Mouse (Mus musculus) intestine, postnatal 0 days (tissue): ENCODE results near the gene Dtd1. TPM values are rescaled to one million over a fixed set of nuclear protein-coding genes. Genes with fewer than 3 reads are reported as not detected.
"Not testable (repeated sequence)": the region's sequence is repeated elsewhere in the genome, so short reads cannot be mapped to it uniquely, and the experiment has no call there.

ENCODE experiments used
- ATAC-seq: fragments of 200-750 bp; cut with Nextera tagmentation; 2 replicates; pipeline ENCODE4 v1.8.0; 2017; ENCODE audit warnings: mild to moderate bottlenecking, moderate TSS enrichment, moderate library complexity
- H3K27ac ChIP-seq: fragments of 300-500 bp; sonication (generic); 2 replicates; pipeline ENCODE4 v1.5.1; 2014; ENCODE audit warnings: mild to moderate bottlenecking, low read depth, low read length, moderate library complexity
- H3K27me3 ChIP-seq: fragments of 300-500 bp; sonication (generic); replicated peaks from 2 replicates; pipeline ENCODE4 v1.6.1; 2014; ENCODE audit warnings: low read length, mixed read lengths; ENCODE audit not compliant: control insufficient read depth, insufficient read depth
- H3K36me3 ChIP-seq: fragments of 300-500 bp; sonication (generic); 2 replicates; pipeline ENCODE4 v1.6.1; 2014; ENCODE audit warnings: mild to moderate bottlenecking, moderate library complexity; ENCODE audit not compliant: control insufficient read depth, insufficient read depth
- H3K4me1 ChIP-seq: fragments of 300-500 bp; sonication (generic); replicated peaks from 2 replicates; pipeline ENCODE4 v1.6.1; 2014; ENCODE audit warnings: antibody characterized with exemption, low read length, mixed read lengths; ENCODE audit not compliant: control insufficient read depth, insufficient read depth
- H3K4me2 ChIP-seq: fragments of 300-500 bp; sonication (generic); replicated peaks from 2 replicates; pipeline ENCODE4 v1.6.1; 2014; ENCODE audit warnings: low read depth, mild to moderate bottlenecking, moderate library complexity
- H3K4me3 ChIP-seq: fragments of 300-500 bp; sonication (generic); 2 replicates; pipeline ENCODE4 v1.5.1; 2014; ENCODE audit warnings: low read depth, low read length
- H3K9ac ChIP-seq: fragments of 300-500 bp; sonication (generic); 2 replicates; pipeline ENCODE4 v1.6.1; 2014; ENCODE audit warnings: mild to moderate bottlenecking, low read depth, low read length
- H3K9me3 ChIP-seq: fragments of 300-500 bp; sonication (generic); 2 replicates; pipeline ENCODE4 v1.6.1; 2016; ENCODE audit warnings: mixed run types; ENCODE audit not compliant: control insufficient read depth
- CTCF ChIP-seq: sonication (generic); IDR thresholded peaks from 2 replicates; pipeline ENCODE4 v1.5.1; 2016; ENCODE audit warnings: low read depth, mild to moderate bottlenecking, control low read depth, antibody characterized with exemption, moderate library complexity
- WGBS: fragments of 180-500 bp; shearing (Covaris S2); extraction: QIAGEN DNeasy Blood & Tissue Kit; methylation state at CpG from one replicate; pipeline ENCODE4 v1.1.7; 2014; 5-methylcytosine and 5-hydroxymethylcytosine counted together
- polyA plus RNA-seq: library from polyadenylated mRNA; unstranded; fragments of >200 nt; fragmentation: Nextera tagmentation; extraction: Ambion mirVana; gene quantifications from 2 replicates; pipeline ENCODE4 v1.2.1, GENCODE M21; 2015

Gene Dtd1
- polyA plus RNA-seq, 1 experiment from 2014 or later, result 31.6 TPM

- H3K4me3 ChIP-seq, H3K27me3 ChIP-seq, H3K27ac ChIP-seq, H3K9me3 ChIP-seq, H3K4me1 ChIP-seq, H3K4me2 ChIP-seq, ATAC-seq, H3K9ac ChIP-seq: not testable (repeated sequence)
- TF ChIP-seq CTCF, result peak; percentile 34
- 70% methylated on average over 8 of the region's 8 CpGs for WGBS
- H3K36me3 ChIP-seq, result peaks cover 15% of the 10 kb centered on the region
Observed at GRCm38 (mm10) chr2:144593036-144593435, 6.7 kb upstream of the Dtd1 start.

GRCm38 (mm10) chr2:144593951-144594651, 5.6 kb upstream of the Dtd1 start, which contains the start of gene Smim26:
TSS of gene Smim26 (plus strand) at chr2:144594054.
- under 1% methylated on average over 31 of the region's 31 CpGs for WGBS
- peak within 1 kb of the TSS; percentile 62 for H3K9ac ChIP-seq
- H3K27ac ChIP-seq, result peak within 1 kb of the TSS; percentile 30; the same call in 1 of the 2 replicates
- no peaks in the 10 kb centered on the region for H3K27me3 ChIP-seq
- peak within 1 kb of the TSS; percentile 66 for H3K4me3 ChIP-seq
- ATAC-seq, result peak; percentile 95
- no peaks in the 10 kb centered on the region for H3K4me1 ChIP-seq
- H3K9me3 ChIP-seq, result no peaks in the 10 kb centered on the region
- H3K36me3 ChIP-seq, result peaks cover 7% of the 10 kb centered on the region
- peak within 1 kb of the TSS; percentile 78 for H3K4me2 ChIP-seq
- no peak for TF ChIP-seq CTCF

GRCm38 (mm10) chr2:144598006-144598405, 1.7 kb upstream of the Dtd1 start:
- Histone ChIP-seq H3K27ac (no peak overlapping the region), H3K27me3 (no peaks in the 10 kb centered on the region), H3K4me2 (no peak overlapping the region), H3K9me3 (no peaks in the 10 kb centered on the region), H3K36me3 (no peaks in the 10 kb centered on the region), H3K4me1 (no peaks in the 10 kb centered on the region), H3K4me3 (no peak overlapping the region), H3K9ac (no peak overlapping the region)
- 65% methylated on average over 2 of the region's 2 CpGs for whole genome bisulfite sequencing
- ATAC-seq, result no peak
- no peak for TF ChIP-seq CTCF

- ATAC-seq, result no peak
- WGBS, result 100% methylated on average over 1 of the region's 1 CpGs
- Histone ChIP-seq H3K4me2 (no peak overlapping the region), H3K36me3 (no peaks in the 10 kb centered on the region), H3K4me3 (no peak overlapping the region), H3K27me3 (no peaks in the 10 kb centered on the region), H3K27ac (no peak overlapping the region), H3K9ac (no peak overlapping the region), H3K4me1 (no peaks in the 10 kb centered on the region), H3K9me3 (no peaks in the 10 kb centered on the region)
- no peak for TF ChIP-seq CTCF
Observed at GRCm38 (mm10) chr2:144601576-144601975, 1.9 kb downstream of the Dtd1 start.

GRCm38 (mm10) chr2:144613956-144614355, 14.3 kb downstream of the Dtd1 start:
- no peak overlapping the region for H3K9ac ChIP-seq
- no peak overlapping the region for H3K4me3 ChIP-seq
- H3K27ac ChIP-seq, result no peak overlapping the region
- WGBS, result 93% methylated on average over 6 of the region's 6 CpGs
- H3K4me1 ChIP-seq, result no peaks in the 10 kb centered on the region
- H3K27me3 ChIP-seq, result no peaks in the 10 kb centered on the region
- H3K4me2 ChIP-seq, result no peak overlapping the region
- no peaks in the 10 kb centered on the region for H3K9me3 ChIP-seq
- ATAC-seq, result no peak
- no peak for TF ChIP-seq CTCF
- no peaks in the 10 kb centered on the region for H3K36me3 ChIP-seq

GRCm38 (mm10) chr2:144617074-144617874, 17.6 kb downstream of the Dtd1 start:
- Histone ChIP-seq H3K9me3 (no peaks in the 10 kb centered on the region), H3K27me3 (no peaks in the 10 kb centered on the region), H3K4me3 (no peak overlapping the region), H3K4me2 (peak overlapping the region; percentile 28; the same call in 1 of the 2 replicates), H3K9ac (no peak overlapping the region), H3K27ac (no peak overlapping the region; the same call in 1 of the 2 replicates), H3K36me3 (no peaks in the 10 kb centered on the region), H3K4me1 (no peaks in the 10 kb centered on the region)
- peak; percentile 86 for ATAC-seq
- TF ChIP-seq CTCF, result no peak
- WGBS, result 51% methylated on average over 16 of the region's 16 CpGs
